Mouse (Mus musculus) ES-E14 (cell line): Measurements from ENCODE around the gene Gm9844.

ENCODE experiments used
- CHD2 ChIP-seq: IDR thresholded peaks from 2 replicates; pipeline ENCODE4 v1.6.1; 2014; ENCODE audit warnings: mild to moderate bottlenecking, low read depth, low read length, inconsistent platforms
- HCFC1 ChIP-seq: IDR thresholded peaks from 2 replicates; pipeline ENCODE4 v1.6.1; 2012; ENCODE audit warnings: low read length, inconsistent platforms, borderline replicate concordance; ENCODE audit not compliant: insufficient read depth
- MAFK ChIP-seq: IDR thresholded peaks from 2 replicates; pipeline ENCODE4 v1.6.1; 2014; ENCODE audit warnings: mild to moderate bottlenecking, low read depth, low read length, inconsistent platforms; ENCODE audit not compliant: insufficient read depth
- ZC3H11A ChIP-seq: IDR thresholded peaks from 2 replicates; pipeline ENCODE4 v1.6.1; 2012; ENCODE audit warnings: low read depth, mild to moderate bottlenecking, inconsistent platforms, low read length, borderline replicate concordance
- ZNF384 ChIP-seq: IDR thresholded peaks from 2 replicates; pipeline ENCODE4 v1.6.1; 2012; ENCODE audit warnings: low read depth, low read length, inconsistent platforms

DNA sequence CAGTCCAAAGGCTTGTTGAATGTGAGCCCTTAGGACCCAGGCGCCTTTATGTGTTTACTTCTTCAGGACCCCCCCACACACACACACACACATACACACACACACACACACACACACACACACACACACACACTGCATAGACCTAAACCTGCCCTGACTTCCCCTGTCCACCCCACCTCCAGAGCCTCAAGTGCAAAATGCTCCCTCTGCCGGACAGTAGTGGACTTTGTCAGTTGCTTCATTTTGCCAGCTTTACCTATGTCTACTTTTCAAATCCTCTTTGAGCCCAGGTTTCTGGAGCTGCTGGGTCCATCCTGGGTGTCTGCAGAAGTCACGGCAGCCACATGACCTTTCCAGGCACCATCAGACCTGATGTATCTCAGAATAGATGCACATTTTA lies 42.9 kb downstream of the Gm9844 start:
- TF ChIP-seq ZNF384 (no peak), MAFK (no peak), HCFC1 (no peak), ZC3H11A (no peak), CHD2 (no peak)
